In genomic region chr12:33190633-33191032, GRCm38 (mm10) we compare ENCODE assay signal across 18 mouse cellular contexts. TPM values are rescaled to one million over a fixed set of nuclear protein-coding genes. Genes with fewer than 3 reads are reported as not detected.
DNase-seq lines count a peak whose midpoint lies in the region; ATAC-seq and TF ChIP-seq lines count a peak whose summit lies in the region.
"Had no signal": no experiment of that assay in that cellular context is flagged by ENCODE, and none has a peak within 500 bp of the region (broad histone marks: within the 10 kb centered on the region; RNA-seq: fewer than 3 reads in every experiment).

No protein-coding gene starts in this region.

- no peaks in the 10 kb centered on the region for H3K27me3 ChIP-seq in embryonic facial prominence, embryonic 13.5 days
- H3K27me3 ChIP-seq in embryonic facial prominence, embryonic 10.5 days (replicated peaks; ENCODE audit: low read depth, poor library complexity, severe bottlenecking): no peaks in the 10 kb centered on the region
- H3K27me3 ChIP-seq in hindbrain, embryonic 15.5 days: no peaks in the 10 kb centered on the region
- no peaks in the 10 kb centered on the region for H3K27me3 ChIP-seq in hindbrain, postnatal 0 days (ENCODE audit: insufficient read depth, low read length)
- H3K27me3 ChIP-seq in midbrain, postnatal 0 days (ENCODE audit: insufficient read depth, low read length): no peaks in the 10 kb centered on the region
- H3K27me3 ChIP-seq: forebrain, embryonic 12.5 days; intestine, embryonic 15.5 days had no signal

- DNase-seq in embryonic facial prominence, embryonic 10.5 days (ENCODE audit: low spot score): no peak
- DNase-seq in hindbrain, postnatal 0 days (ENCODE audit: low spot score): no peak
- DNase-seq in brain, adult 2 months (ENCODE audit: low read depth, low spot score): peak; percentile 56
- DNase-seq in telencephalon, adult 2 months (ENCODE audit: low read depth, low spot score): peak; percentile 19
- DNase-seq in midbrain, postnatal 0 days (ENCODE audit: low spot score): no peak
- DNase-seq: adrenal gland, postnatal 25 days; cerebellum, adult 11-12 months; cerebellum, adult 9-11 months; cerebellum, postnatal 36 days; gastrocnemius, postnatal 10 days; heart, adult 18-20 months; kidney, adult 2 months had no signal

- 62% methylated on average over 6 of the region's 6 CpGs for WGBS in embryonic facial prominence, embryonic 13.5 days
- 74% methylated on average over 6 of the region's 6 CpGs for WGBS in embryonic facial prominence, embryonic 10.5 days
- 65% methylated on average over 6 of the region's 6 CpGs for WGBS in hindbrain, embryonic 15.5 days
- 63% methylated on average over 6 of the region's 6 CpGs for WGBS in hindbrain, postnatal 0 days
- WGBS in midbrain, postnatal 0 days: 79% methylated on average over 6 of the region's 6 CpGs

- H3K9me3 ChIP-seq in embryonic facial prominence, embryonic 13.5 days: no peaks in the 10 kb centered on the region; the same call in 1 of the 2 replicates
- no peaks in the 10 kb centered on the region for H3K9me3 ChIP-seq in embryonic facial prominence, embryonic 10.5 days
- H3K9me3 ChIP-seq in hindbrain, embryonic 15.5 days: no peaks in the 10 kb centered on the region
- no peaks in the 10 kb centered on the region for H3K9me3 ChIP-seq in hindbrain, postnatal 0 days (ENCODE audit: low read length)
- H3K9me3 ChIP-seq in midbrain, postnatal 0 days (ENCODE audit: low read length): no peaks in the 10 kb centered on the region
- H3K9me3 ChIP-seq: forebrain, embryonic 12.5 days; heart, embryonic 10.5 days; intestine, embryonic 15.5 days had no signal

- TF ChIP-seq CTCF in hindbrain, postnatal 0 days (IDR thresholded peaks at IDR 0.05; ENCODE audit: low read depth): no peak
- TF ChIP-seq CTCF in midbrain, postnatal 0 days (IDR thresholded peaks at IDR 0.05): no peak

- no peak overlapping the region for H3K4me3 ChIP-seq in embryonic facial prominence, embryonic 13.5 days
- no peak overlapping the region for H3K4me3 ChIP-seq in embryonic facial prominence, embryonic 10.5 days
- no peak overlapping the region for H3K4me3 ChIP-seq in hindbrain, embryonic 15.5 days
- H3K4me3 ChIP-seq in hindbrain, postnatal 0 days (ENCODE audit: low read length): no peak overlapping the region
- no peak overlapping the region for H3K4me3 ChIP-seq in midbrain, postnatal 0 days (ENCODE audit: low read depth, low read length)
- H3K4me3 ChIP-seq: forebrain, embryonic 12.5 days; heart, embryonic 10.5 days; intestine, embryonic 15.5 days had no signal

- no peak overlapping the region for H3K9ac ChIP-seq in embryonic facial prominence, embryonic 13.5 days
- H3K9ac ChIP-seq in hindbrain, embryonic 15.5 days: no peak overlapping the region
- no peak overlapping the region for H3K9ac ChIP-seq in hindbrain, postnatal 0 days (replicated peaks; ENCODE audit: low read length)
- H3K9ac ChIP-seq in midbrain, postnatal 0 days (replicated peaks; ENCODE audit: low read length, poor library complexity, severe bottlenecking): no peak overlapping the region
- H3K9ac ChIP-seq: forebrain, embryonic 12.5 days; intestine, embryonic 15.5 days had no signal

- peak overlapping the region; percentile 16; the same call in 1 of the 2 replicates for H3K27ac ChIP-seq in embryonic facial prominence, embryonic 13.5 days
- H3K27ac ChIP-seq in embryonic facial prominence, embryonic 10.5 days (replicated peaks): no peak overlapping the region
- 0 out of 2 replicates have a peak overlapping the region, but pooled peaks have one; percentile 30 for H3K27ac ChIP-seq in hindbrain, embryonic 15.5 days (replicated peaks)
- no peak overlapping the region for H3K27ac ChIP-seq in hindbrain, postnatal 0 days
- H3K27ac ChIP-seq in midbrain, postnatal 0 days (ENCODE audit: low read depth, low read length): no peak overlapping the region
- H3K27ac ChIP-seq: forebrain, embryonic 12.5 days; heart, embryonic 10.5 days; intestine, embryonic 15.5 days had no signal

- H3K36me3 ChIP-seq in embryonic facial prominence, embryonic 13.5 days: no peaks in the 10 kb centered on the region
- H3K36me3 ChIP-seq in embryonic facial prominence, embryonic 10.5 days (replicated peaks): no peaks in the 10 kb centered on the region
- H3K36me3 ChIP-seq in hindbrain, embryonic 15.5 days: no peaks in the 10 kb centered on the region
- H3K36me3 ChIP-seq in hindbrain, postnatal 0 days (ENCODE audit: insufficient read depth, low read length): no peaks in the 10 kb centered on the region
- no peaks in the 10 kb centered on the region for H3K36me3 ChIP-seq in midbrain, postnatal 0 days (ENCODE audit: insufficient read depth, low read length)
- H3K36me3 ChIP-seq: forebrain, embryonic 12.5 days; heart, embryonic 10.5 days; intestine, embryonic 15.5 days had no signal

- H3K4me2 ChIP-seq in embryonic facial prominence, embryonic 13.5 days: no peak overlapping the region
- H3K4me2 ChIP-seq in hindbrain, embryonic 15.5 days: no peak overlapping the region
- H3K4me2 ChIP-seq in hindbrain, postnatal 0 days (ENCODE audit: low read depth, low read length): no peak overlapping the region
- no peak overlapping the region for H3K4me2 ChIP-seq in midbrain, postnatal 0 days (ENCODE audit: low read depth, low read length, poor library complexity, severe bottlenecking)
- H3K4me2 ChIP-seq: forebrain, embryonic 12.5 days; intestine, embryonic 15.5 days had no signal

- ATAC-seq in embryonic facial prominence, embryonic 13.5 days (ENCODE audit: insufficient number of reproducible peaks, insufficient read depth, low FRiP score, low TSS enrichment, low read depth): no peak
- ATAC-seq in hindbrain, embryonic 15.5 days (ENCODE audit: low FRiP score, low read depth): no peak
- ATAC-seq in hindbrain, postnatal 0 days: no peak
- no peak for ATAC-seq in midbrain, postnatal 0 days (ENCODE audit: low FRiP score)
- ATAC-seq: activated CD4-positive, CD25-positive, alpha-beta regulatory T cell, adult 4 months; intestine, embryonic 15.5 days had no signal

- peaks cover 42% of the 10 kb centered on the region for H3K4me1 ChIP-seq in embryonic facial prominence, embryonic 13.5 days
- H3K4me1 ChIP-seq in embryonic facial prominence, embryonic 10.5 days: peaks cover 24% of the 10 kb centered on the region
- H3K4me1 ChIP-seq in hindbrain, embryonic 15.5 days (replicated peaks): peaks cover 28% of the 10 kb centered on the region
- H3K4me1 ChIP-seq in hindbrain, postnatal 0 days (ENCODE audit: insufficient read depth, low read length): peaks cover 10% of the 10 kb centered on the region; the same call in 1 of the 2 replicates
- H3K4me1 ChIP-seq in midbrain, postnatal 0 days (ENCODE audit: insufficient read depth, low read length): no peaks in the 10 kb centered on the region

RNA-seq across cellular contexts. Expression of gene Atxn7l1, which starts 43.1 kb away (rescaled TPM):
- polyA plus RNA-seq in embryonic facial prominence, embryonic 13.5 days (2015; fragmentation: Nextera tagmentation; extraction: Ambion mirVana): 15.4 and 16.4 TPM in 2 replicates
- 13.6 and 14.6 TPM in 2 replicates for polyA plus RNA-seq in embryonic facial prominence, embryonic 10.5 days (2016; fragmentation: Nextera tagmentation; extraction: Ambion mirVana)
- polyA plus RNA-seq in hindbrain, embryonic 15.5 days (2015; fragmentation: Nextera tagmentation; extraction: Ambion mirVana): 19.3 and 23.6 TPM in 2 replicates
- total RNA-seq in hindbrain, postnatal 0 days (2014; rRNA removed): 19.2 and 24.9 TPM in 2 replicates
- 15.8 TPM in 2 replicates for polyA plus RNA-seq in hindbrain, postnatal 0 days (2015; fragmentation: Nextera tagmentation; extraction: Ambion mirVana)
- 23.6 and 27.8 TPM in 2 replicates for total RNA-seq in midbrain, postnatal 0 days (2014; rRNA removed)
- 20.3 and 20.9 TPM in 2 replicates for polyA plus RNA-seq in midbrain, postnatal 0 days (2015; fragmentation: Nextera tagmentation; extraction: Ambion mirVana)

Comparison
In these comparisons a context has a peak if more than half of its experiments do, and no peak if none do; other contexts are left out.
1. H3K27ac ChIP-seq: peak in embryonic facial prominence, embryonic 13.5 days (single experiment) and hindbrain, embryonic 15.5 days (single experiment); none in embryonic facial prominence, embryonic 10.5 days (single experiment), hindbrain, postnatal 0 days (single experiment) and midbrain, postnatal 0 days (single experiment).
2. DNase-seq: peak in brain, adult 2 months (single experiment) and telencephalon, adult 2 months (single experiment); none in embryonic facial prominence, embryonic 10.5 days (single experiment), hindbrain, postnatal 0 days (single experiment) and midbrain, postnatal 0 days (single experiment).